Mouse (Mus musculus): ENCODE data around the gene Scp2.
"Not testable (repeated sequence)": the region's sequence is repeated elsewhere in the genome, so short reads cannot be mapped to it uniquely, and the experiment has no call there.

Scp2 gene

DNA sequence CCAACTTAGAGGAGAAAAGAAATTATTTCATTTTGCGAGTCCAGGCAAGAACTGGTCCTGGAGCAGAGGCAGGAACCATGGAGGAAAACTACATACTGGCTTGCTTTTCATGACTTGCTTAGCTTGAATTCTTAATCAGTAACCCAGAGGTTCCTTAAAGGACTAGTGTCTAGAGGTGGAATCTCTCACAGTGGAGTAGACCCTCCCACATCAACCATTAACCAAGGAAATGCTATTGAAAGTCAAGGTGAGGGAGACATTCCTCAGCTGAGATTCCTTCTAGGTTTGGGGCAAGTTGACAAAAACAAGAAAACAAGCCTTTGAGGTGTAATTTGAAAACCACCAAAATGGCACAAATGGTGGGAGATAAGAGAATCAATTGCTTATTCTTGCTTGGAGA is at the start of gene Scp2:
Scp2 (minus strand) TSS at position 119 of the 400 bp plus-strand sequence.
- DNase-seq (ENCODE audit: low spot score) = no peak

DNA sequence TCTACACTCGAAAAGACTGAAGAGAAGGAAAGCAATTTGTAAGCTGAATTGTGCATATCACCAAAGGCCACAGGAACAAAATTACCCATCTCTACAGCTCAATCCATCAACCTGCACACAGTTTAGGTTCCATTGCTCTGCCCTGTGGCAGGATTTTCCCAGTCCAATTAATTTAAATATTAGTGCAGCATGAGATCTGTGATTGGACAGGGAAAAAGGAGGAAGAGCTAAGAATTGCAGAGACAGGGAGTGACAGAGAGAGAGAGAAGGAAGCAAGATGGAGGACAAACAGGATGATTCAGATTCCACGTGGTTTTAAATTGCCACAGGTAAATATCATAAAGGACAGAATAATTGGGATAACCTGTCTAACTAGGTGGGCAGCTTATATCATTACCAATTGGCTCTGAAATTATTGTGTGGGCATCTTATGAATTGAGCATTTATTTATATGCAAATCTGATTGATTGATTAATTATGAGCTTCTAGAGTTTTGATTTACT is 48.1 kb upstream of the Scp2 start:
- DNase-seq (ENCODE audit: low spot score) = no peak

DNA sequence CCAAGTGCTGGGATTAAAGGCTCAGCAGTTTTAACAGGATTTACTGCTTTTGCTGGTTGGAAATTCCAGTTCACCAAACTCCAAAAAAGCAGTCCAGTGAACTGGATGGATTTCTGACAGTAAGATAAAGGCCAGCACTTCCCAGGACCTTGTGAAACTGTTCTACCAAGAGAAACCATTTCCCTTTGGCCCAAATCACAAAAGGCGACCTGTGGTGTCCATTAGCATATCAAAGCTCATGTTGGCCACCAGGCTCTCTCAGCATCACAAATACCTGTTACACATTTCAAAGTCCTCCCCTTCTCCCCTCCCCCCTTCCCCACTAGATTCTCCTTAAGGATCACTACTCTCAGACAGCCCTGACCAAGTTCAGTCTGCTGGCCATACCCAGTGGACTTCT is 37.5 kb upstream of the Scp2 start:
- no peak for DNase-seq (ENCODE audit: low spot score)

DNA sequence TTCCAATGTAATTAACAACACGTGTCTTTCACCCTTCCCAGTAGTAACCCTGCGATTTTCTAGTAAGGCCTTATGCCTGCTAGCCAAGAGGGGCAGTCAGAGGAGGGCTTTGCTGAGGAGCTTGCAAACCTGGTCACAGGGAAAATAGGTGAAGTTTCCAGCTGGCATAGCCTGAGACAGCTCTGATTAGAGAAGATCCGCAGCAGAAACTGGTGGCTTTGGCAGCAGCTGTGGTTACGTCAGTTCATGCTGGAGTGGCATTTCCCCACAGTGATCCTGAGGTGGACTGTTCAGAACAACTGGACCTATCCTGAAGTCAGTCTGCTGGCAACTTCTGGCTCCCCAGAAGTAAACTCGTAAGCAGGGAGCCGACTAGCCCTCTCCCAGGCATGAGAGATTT is 23.3 kb upstream of the Scp2 start:
- peak; percentile 40 for DNase-seq (ENCODE audit: low spot score)

DNA sequence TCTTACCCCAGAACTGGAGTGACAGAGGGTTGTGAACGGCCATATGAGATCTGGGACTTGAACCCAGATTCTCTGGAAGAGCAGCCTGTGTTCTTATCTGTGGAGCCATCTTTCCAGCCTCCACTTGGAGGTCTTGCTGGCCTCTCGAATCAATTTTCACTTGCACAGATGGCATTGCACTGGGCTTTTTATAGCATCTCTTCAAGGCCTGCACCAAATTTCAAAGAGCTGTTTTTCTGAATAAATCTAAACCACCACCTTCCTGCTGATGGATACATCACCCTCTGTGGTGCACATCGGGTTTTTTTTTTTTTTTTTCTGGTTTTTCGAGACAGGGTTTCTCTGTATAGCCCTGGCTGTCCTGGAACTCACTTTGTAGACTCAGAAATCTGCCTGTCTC is 22.1 kb upstream of the Scp2 start:
- no peak for DNase-seq (ENCODE audit: low spot score)

DNA sequence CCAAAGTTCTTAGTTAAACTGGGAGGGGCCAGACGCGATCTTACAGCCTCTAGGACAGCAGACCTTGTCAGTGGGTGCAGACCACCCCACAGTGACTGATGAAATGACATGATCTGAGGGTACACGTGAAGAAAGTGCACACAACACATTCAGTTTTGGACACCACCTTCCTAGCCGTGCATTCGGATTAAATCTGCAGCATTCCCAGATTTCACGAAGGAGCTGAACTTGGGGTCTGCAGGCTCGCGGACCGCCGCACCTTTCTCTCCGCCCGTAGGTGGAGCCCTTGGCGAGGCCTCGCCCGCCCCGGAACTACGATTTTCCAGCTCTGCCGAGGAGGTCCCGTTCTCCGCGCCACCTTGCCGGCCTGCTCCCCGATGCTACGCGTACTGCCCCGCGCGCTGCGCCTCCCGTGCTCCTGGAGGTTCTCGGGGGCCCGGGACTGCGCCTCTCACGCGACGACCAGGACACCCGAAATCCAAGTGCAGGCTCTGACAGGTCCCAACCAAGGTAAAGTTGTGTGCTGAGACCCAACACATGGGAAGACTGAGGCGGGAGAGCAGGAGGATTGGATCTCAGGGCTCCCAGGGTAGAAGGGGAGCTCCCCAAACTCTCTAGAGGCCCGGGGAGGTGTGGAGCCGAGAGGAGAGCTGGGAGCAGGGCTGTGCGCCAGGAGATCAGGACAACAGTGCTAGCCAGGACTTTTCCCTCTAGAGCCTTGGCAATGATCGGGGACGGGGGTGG is 20.5 kb upstream of the Scp2 start, which contains the start of gene Echdc2:
Echdc2 (plus strand) TSS at position 286 of the 744 bp plus-strand sequence.
- peak; percentile 73 for DNase-seq (ENCODE audit: low spot score)

DNA sequence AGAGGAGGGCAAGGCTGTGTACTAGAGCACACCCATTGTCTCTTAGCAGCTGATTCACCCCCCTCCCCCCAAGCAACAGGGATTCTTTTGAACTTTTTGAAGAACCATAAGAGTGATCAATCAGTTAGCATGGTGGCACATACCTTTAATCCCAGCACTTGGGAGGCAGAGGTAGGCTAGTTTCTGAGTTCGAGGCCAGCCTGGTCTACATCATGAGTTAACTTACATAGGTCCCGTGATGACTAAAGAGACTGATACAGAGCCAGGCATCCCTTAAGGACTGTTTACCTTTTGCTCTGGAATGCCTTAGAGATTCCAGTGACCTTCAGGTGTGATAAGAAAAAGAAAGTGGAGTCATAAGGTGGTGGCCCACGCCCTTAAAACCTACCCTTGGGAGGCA is 18.5 kb upstream of the Scp2 start:
- no peak for DNase-seq (ENCODE audit: low spot score)

DNA sequence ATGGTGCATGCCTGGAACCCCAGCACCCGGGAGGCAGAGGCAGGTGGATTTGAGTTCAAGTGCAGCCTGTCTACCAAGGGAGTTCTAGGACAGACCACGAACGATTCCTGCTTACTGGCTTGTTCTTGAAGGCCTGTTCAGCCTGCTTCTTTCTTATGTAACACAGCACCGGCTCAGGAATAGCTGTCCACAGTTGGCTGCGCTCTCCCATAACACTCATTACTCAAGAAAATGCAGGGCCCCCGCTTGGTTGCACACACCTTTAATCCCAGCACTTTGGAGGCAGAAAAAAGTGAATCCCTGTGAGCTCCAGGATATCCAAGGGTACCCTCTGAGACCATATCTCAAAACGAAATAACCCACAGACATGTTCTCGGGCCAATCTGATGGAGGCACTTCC is 17.1 kb upstream of the Scp2 start:
- no peak for DNase-seq (ENCODE audit: low spot score)

DNA sequence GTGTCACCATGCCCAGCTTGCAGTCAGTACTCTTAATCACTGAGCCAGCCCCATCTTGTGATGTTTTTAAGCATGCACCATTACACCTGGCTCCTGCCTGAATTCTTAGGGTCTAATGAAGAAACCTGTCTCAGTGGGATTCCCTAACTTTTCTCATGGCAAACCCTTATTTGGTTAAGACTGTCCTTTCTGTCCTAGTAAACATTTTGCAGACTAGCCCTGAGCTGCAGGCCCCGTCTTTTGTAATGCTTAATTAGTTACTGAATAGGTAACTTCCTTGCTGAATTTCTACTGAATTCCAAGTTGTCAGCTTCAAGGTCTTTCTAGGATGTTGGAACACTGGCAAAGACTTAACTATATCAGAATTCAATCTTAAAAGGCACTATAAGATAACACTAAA is 10.3 kb upstream of the Scp2 start:
- not testable (repeated sequence) for DNase-seq (ENCODE audit: low spot score)

DNA sequence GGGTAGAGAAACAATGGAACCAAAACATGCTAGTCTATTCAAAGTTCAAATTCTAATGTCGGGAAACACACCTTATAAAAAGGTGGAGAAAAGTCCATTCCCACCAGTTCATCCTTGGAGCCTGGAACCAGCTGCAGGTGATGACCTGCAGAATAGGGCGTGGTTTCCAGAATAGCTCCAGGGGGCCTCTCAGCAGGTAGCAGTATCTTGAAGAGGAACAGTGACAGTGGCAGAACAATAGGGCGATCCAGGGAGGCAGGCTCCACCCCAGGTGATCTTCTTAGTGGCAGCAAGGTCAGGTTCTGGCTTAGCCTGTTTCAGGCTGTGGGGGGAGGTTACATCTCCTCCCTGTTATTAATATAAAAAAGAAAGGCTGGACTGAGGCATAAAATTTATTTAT is 756 bp upstream of the Scp2 start:
- DNase-seq (ENCODE audit: low spot score) = not testable (repeated sequence)

DNA sequence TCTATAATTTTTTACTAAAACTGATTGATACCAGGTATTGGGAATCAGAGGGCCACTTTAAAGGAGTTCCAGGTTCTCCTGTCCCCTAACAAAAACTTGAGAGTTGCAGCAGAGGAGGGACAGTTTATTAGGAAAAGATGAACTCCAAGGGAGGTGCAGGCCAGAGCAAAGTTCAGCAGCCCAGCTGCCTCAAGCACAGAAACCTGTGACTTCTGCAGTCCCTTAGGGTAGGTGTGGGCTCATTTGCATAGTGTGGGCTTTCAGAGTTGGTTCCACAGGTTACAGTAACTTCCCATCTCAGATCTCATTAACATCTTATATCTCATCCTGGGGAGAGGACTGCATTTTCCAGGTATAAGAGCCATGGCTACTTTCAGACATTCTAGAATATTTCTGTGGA is 1.0 kb downstream of the Scp2 start:
- no peak for DNase-seq (ENCODE audit: low spot score)

DNA sequence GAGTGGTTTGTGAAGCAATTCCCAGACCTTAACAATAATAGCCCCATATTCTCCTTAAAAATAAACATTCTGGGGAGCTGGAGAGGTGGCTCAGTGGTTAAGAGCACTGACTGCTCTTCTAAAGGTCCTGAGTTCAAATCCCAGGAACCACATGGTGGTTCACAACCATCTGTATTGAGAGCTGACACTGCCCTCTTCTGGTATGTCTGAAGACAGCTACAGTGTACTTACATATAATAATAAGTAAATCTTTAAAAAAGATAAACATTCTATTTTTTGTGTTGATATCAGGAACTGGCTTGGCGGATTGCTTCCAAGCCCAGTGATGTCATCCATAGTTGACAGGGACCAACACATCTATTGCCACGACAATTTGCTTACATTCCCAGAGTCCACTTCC is 1.6 kb downstream of the Scp2 start:
- not testable (repeated sequence) for DNase-seq (ENCODE audit: low spot score)

DNA sequence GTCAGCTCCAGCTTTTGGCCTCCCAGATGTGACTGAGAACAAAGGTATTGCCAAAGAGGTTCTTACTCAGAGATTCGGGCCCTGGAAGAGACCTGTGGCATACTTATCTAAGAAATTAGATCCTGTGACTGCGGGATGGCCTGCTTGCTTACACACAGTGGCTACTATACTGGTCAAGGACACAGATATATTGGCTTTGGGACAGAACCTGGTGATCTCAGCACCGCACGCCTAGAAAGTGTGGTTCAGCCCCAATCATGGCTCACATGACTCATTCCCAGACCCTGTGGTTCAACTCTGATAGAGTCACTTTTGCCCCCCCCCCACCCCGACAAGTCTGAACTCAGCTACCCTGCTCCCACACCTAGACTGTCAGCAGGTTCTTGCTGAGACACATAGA is 7.9 kb downstream of the Scp2 start:
- no peak for DNase-seq (ENCODE audit: low spot score)

DNA sequence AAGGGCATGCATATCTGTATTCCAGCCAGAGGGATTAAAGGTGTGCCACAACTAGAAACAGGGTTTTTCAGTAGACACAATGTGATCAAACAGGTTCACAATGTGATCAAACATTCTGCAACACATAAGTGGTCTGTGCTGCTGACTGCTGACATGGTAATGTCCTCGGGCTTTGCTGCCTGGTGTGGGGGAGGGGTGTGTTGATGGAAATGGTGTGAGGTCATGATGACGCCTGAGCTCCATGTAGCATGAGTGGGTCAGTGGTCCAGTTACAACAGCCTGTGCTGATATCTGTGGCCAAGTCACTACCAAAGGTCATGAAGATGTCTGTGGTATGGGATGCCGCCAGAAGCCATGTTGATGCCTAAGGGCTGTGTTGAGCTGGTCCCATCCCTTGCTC is 14.3 kb downstream of the Scp2 start:
- no peak for DNase-seq (ENCODE audit: low spot score)

DNA sequence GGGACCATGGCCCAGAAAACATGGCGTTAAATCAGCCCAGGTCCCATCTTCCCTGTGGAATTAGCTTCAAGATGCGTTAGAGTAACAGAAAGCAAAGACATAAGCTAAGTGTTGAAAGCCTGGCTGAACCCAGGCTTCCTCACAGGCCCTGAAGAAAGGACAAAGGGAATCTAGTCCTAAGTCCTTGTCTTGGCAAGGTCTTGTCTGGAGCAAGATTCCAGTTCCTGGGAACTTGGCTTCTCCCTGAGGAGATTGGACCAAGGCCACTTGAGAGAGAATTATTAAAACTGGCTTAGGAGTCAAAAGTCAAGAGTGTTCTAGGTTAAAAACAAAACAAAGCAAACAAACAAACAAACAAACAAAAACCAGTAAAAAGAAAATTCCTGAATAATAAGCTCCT is 16.5 kb downstream of the Scp2 start:
- peak; percentile 89 for DNase-seq (ENCODE audit: low spot score)

DNA sequence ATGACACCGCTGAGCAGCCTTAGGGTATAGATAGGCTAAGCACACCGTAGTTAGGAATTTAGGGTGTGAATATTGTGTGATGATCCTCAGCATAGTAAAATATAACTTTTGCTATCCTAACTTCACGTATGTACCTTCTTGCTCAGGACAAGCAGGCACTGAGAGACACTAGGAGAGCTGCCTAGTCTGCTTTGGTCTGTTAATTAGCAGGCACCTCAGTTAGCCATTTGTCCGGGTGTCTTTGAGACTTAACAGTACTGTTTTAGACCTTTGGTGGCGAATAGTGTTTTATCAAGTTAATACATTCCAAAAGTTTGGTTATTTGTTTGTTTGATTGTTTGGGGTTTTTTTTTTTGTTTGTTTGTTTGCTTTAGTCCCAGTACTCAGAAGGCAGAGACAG is 17.3 kb downstream of the Scp2 start:
- DNase-seq (ENCODE audit: low spot score) = no peak

DNA sequence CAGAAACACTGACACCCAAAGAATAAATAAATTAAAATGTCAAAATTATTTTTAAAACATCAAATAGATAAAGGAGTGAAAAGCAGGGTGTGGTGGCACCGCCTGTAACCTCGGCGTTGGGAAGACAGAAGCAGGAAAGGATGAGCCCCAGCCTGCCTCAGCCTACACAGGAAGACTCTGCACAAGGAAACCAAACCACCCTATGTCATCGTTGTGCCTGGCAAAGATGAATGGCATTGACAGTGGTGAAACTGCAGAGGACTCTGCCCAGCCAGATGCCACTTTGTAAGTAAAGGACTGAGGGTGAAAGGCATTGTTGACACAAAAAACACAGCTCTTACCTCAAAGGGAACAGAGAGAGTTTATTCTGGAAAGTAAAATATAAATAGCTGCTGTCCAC is 18.5 kb downstream of the Scp2 start:
- peak; percentile 55 for DNase-seq (ENCODE audit: low spot score)

DNA sequence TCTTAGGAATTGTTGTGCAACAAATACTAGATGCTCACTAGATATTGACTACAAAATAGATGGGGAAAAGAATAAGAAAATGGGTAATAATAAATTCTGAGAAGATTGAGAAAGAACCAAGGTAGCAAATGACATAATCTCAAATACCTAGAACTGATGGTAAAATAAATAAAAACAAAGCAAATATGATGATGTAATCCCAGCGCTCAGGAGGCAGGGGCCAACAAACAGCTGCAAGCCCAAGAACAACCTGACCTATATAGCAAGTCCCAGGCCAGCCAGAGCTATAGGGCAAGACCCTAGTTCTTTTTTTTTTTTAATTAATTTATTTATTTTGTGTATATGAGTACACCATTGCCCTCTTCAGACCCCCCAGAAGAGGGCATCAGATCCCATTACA is 20.7 kb downstream of the Scp2 start:
- DNase-seq (ENCODE audit: low spot score) = no peak

DNA sequence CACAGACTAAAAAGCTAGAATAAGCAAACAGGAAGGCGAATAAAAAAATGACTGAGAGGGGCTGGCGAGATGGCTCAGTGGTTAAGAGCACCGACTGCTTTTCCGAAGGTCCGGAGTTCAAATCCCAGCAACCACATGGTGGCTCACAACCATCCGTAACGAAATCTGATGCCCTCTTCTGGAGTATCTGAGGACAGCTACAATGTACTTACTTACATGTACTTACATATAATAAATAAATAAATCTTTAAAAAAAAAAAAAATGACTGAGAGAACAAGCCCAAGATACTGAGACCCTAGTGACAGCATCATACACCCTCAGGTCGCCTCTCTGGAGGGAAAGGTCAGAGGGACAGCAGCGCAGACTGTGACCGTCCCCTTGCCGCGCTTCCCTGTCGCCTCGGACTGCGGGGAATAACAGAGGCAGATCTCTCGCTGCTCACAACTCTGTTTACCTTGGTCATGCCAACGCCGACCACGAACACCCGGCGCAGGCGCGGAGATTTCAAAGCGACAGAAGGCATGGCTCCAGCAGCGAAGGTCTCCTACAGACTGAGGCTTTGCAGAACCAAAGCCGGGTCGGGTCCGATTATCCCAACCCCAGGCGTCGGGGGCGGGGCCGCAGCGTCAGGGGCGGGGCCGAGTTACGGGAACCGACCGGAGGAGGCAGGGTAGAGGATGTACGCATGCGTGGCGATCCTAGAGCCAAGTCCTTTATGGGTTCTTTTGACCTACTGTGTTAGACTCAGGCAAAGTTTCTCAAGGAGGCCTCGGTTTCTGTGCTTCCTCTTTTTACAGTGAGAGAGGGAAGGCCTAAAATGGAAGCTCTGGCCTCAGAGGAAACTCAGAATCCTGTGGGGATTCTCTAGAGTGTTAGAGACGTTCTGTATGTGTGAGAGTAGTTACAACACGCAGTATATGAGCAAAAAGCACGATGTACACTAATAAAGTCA is 26.6 kb downstream of the Scp2 start:
- peak; percentile 97 for DNase-seq (ENCODE audit: low spot score)

DNA sequence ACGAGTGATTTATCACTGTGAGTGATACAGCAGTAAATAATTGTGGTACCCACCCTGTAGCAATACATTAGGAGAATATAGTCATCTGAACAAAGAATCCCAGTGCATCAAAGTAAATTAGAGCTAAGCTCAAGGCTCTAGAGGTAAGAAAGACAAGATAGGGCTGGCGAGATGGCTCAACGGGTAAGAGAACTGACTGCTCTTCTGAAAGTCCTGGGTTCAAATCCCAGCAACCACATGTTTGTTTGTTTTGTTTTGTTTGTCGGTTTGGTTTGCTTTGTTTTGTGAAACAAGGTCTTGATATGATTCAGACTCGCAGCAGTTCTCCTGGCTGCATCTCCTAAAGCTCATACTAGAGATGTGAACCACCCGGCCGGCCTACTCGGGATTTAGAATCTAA is 27.3 kb downstream of the Scp2 start:
- DNase-seq (ENCODE audit: low spot score) = no peak

DNA sequence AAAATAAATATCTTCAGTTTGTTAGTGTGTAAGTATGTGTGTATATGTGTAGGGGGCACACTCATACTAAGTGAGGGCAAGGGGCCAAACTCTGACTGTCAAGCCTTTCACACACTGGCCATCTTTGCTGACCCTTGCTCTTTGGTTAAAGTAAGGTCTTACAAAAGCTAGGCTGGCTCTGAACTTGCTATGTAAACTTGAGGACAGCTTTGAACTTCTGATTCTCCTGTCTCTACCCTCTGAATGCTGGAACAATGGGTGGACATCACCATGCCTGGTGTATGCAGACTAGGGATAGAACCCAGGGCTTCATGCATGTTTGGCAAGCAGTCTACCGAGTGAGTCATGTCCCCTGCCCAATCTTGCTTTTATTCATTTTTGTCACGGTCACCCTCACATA is 28.3 kb downstream of the Scp2 start:
- peak; percentile 41 for DNase-seq (ENCODE audit: low spot score)

DNA sequence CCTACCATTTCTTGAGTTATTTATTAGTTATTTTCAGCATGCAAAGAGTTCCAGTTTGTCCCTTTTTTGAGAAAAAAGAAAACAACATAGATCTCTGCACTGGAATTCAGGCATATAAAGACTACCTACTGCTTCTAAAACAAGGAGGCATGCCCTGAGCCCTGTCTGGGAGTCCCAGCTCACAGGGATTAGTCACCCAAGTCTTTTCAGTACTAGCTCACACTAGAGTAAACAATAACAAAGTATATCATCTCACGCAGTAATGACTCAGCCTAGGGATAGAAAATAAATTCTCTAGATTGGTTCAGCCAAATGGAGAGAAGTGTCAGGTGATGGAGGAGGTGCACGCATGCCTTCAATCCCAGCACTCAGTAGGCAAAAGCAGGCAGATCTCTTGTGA is 34.1 kb downstream of the Scp2 start:
- DNase-seq (ENCODE audit: low spot score) = no peak

DNA sequence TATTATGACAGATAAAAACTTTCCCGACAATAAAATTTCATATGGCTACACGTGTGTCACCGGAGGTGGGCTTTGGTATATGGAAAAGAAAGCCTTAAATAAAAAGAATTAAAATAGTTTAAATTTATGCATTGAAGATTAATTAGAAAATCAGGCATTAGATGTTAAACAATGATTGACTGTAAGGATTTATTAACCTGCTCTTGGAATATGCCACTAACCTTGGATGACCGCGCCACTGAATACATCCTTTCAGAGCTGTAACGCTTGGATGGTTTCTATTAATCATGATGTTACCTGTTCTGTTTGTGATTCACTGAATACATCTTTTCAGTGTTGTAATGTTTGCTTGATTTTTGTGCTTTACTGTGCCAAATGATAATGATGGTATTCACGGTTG is 35.1 kb downstream of the Scp2 start:
- no peak for DNase-seq (ENCODE audit: low spot score)

All from adipocyte (in vitro differentiated cells).